Mouse (Mus musculus) E14TG2a.4 (cell line): ENCODE measurements at regions not wholly inside any gene's neighbourhood (a gene's known extent, or its start where the extent isn't known, plus 50 kb on each side); places are given as distances from the start of the nearest gene placed in this dataset.

ENCODE experiments used
- CTCF ChIP-seq: conservative IDR thresholded peaks from 2 replicates; pipeline ENCODE4 v1.5.1; 2014; ENCODE audit warnings: low read length
- NANOG ChIP-seq: IDR thresholded peaks from 2 replicates; pipeline ENCODE4 v1.6.1; 2014; ENCODE audit warnings: borderline replicate concordance, low read length, mixed read lengths

GRCm38 (mm10) chr13:11178586-11178985 lies 817.9 kb upstream of the Chrm3 start:
- no peak for TF ChIP-seq CTCF
- TF ChIP-seq NANOG: no peak
